Mouse (Mus musculus) adrenal gland, postnatal 4 days (tissue): ENCODE data around the gene Uevld. TPM values are rescaled to one million over a fixed set of nuclear protein-coding genes. Genes with fewer than 3 reads are reported as not detected.

ENCODE experiments used
- DNase-seq, 2 experiments: peaks; one replicate each; pipeline ENCODE4 v3.0.0; 2021 to 2022; ENCODE audit warnings: low spot score in 2 of 2, mixed read lengths in 2 of 2
- total RNA-seq, 2 experiments: library from RNA; stranded (reverse); gene quantifications; 2 replicates each; pipeline ENCODE4 v1.2.3; 2021

The Uevld gene
- total RNA-seq, 2 experiments from 2014 or later, result 22.9 to 23.6 TPM

GRCm38 (mm10) chr7:46879851-46880250 is 78.5 kb downstream of the Uevld start:
- no peak for DNase-seq

GRCm38 (mm10) chr7:46877255-46877654 is 81.1 kb downstream of the Uevld start:
- DNase-seq, result no peak

GRCm38 (mm10) chr7:46876841-46877240 is 81.5 kb downstream of the Uevld start:
- no peak for DNase-seq

Other genes with a start within 250 kb of the Uevld start
- gene Saal1, start 247.8 kb downstream of the Uevld start, total RNA-seq, result 10 to 100 TPM; 14.4 to 16.4 TPM
- gene Saa3, start 242.8 kb downstream of the Uevld start, total RNA-seq, result 1 to 10 TPM; 1.1 to 1.2 TPM
- 1 to 10 TPM in 1 of 2 experiments, not detected in 1; 1.7 TPM for gene Saa4, start 225.9 kb downstream of the Uevld start, total RNA-seq
- gene Saa1, start 215.5 kb downstream of the Uevld start, total RNA-seq, result not detected
- not detected for gene Saa2, start 206.7 kb downstream of the Uevld start, total RNA-seq
- 10 to 100 TPM; 25.0 to 31.2 TPM for gene Hps5, start 162.5 kb downstream of the Uevld start, total RNA-seq
- gene Gtf2h1, start 162.4 kb downstream of the Uevld start, total RNA-seq, result 10 to 100 TPM; 39.5 to 47.1 TPM
- 100 to 1,000 TPM; 280 to 348 TPM for gene Ldha, start 117.1 kb downstream of the Uevld start, total RNA-seq
- not detected for gene Ldhc, start 97.3 kb downstream of the Uevld start, total RNA-seq
- gene Tsg101, start 38.6 kb downstream of the Uevld start, total RNA-seq, result 10 to 100 TPM; 85.1 to 86.3 TPM
- gene Gm9999, start 25.1 kb upstream of the Uevld start, total RNA-seq, result not detected
- 10 to 100 TPM; 16.6 to 18.2 TPM for gene Spty2d1, start 49.9 kb upstream of the Uevld start, total RNA-seq
- gene Tmem86a, start 92.1 kb upstream of the Uevld start, total RNA-seq, result 10 to 100 TPM; 35.2 to 42.8 TPM
- 1 to 10 TPM; 2.0 to 2.1 TPM for gene Ptpn5, start 175.2 kb upstream of the Uevld start, total RNA-seq
- not detected for gene Mrgpra6, start 246.4 kb upstream of the Uevld start, total RNA-seq